Mouse (Mus musculus) layer of hippocampus, postnatal 25 days (tissue): ENCODE measurements at regions not wholly inside any gene's neighbourhood (a gene's known extent, or its start where the extent isn't known, plus 50 kb on each side); places are given as distances from the start of the nearest gene placed in this dataset.
"Not testable (repeated sequence)": the region's sequence is repeated elsewhere in the genome, so short reads cannot be mapped to it uniquely, and the experiment has no call there.

Source experiments
- DNase-seq, 2 experiments: peaks; one replicate each; pipeline ENCODE4 v3.0.0; 2022; ENCODE audit warnings: mixed read lengths in 2 of 2, low spot score in 1 of 2; ENCODE audit errors: extremely low spot score in 1 of 2

DNA sequence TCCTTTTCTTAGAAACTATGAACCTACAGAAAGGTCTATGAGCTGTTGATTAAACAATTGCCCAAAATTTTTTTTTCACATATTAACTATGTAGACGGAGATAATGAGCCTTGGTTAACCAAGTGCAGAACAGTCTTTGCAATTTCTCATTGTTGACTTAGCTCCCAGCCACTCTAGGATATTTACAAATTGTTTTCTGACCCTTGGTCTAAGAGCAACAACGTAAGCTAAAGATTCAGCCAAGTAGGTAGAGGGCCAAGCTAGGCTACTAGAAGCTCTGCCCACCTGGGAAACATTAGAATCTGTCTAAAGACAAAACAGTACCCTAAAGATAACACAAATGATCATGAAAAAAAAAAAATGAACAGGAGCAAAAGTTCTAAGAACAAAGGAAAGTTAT, 67.5 kb upstream of the Map9 start:
- DNase-seq = no peak

DNA sequence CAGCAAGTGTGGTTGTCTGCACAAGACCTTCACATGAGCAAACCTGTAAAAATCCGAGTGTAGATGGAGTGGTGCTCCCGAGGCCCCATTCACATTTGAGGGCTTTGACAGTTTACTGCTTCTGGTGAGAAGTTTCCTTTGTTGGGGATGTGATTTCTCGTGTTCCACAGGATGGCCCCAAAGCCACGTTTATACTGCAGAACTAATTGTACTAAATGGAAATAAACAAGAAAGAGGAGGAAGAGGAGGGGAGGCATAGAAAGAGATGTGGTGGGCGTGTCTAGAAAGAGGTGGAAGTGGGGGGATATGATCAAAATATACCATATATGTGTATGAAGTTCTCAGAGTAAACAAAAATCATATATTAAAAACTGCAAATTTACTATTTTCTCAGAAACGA, 68.8 kb upstream of the Map9 start:
- no peak for DNase-seq

DNA sequence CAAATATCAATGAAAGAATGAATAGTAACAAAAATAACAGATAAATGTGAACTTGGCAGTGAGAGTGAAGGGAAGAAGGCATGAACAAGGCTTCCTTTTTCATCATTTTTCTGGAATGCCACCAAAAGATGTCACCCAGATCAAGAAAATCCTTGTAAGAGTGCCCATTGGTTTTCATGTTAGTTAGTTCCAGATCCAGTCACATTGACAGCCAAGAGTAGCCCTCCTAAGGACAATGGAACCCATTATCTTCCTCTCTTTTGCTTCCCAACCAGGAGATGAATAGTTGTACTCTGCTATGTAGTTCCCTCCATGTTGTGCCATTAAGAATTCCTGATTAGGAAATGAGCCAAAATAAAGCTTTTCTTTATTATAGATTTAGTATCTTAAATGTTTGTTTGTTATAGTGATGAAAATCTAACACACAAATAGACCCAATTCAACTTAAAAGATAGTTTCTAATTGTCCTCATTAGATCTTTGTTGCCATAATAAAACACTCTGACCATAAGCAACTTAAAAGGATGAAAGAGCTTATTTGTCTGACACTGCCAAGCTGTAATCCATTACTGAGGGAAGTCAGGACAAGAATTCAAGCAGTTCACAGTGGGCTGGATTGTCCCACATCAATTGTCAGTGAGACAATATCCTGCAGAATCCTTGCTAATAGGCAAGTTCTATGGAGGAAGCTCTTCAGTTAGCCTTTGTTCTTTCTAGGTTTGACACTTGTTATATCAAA, 80.7 kb upstream of the Map9 start:
- DNase-seq = no peak

- no peak for DNase-seq
Measured at GRCm38 (mm10) chr3:82275822-82276203, 82.0 kb upstream of the Map9 start.

- DNase-seq = no peak
Measured at GRCm38 (mm10) chr3:82274945-82275821, 82.7 kb upstream of the Map9 start.

- no peak for DNase-seq
Measured at GRCm38 (mm10) chr3:82274196-82274937, 83.5 kb upstream of the Map9 start.

DNA sequence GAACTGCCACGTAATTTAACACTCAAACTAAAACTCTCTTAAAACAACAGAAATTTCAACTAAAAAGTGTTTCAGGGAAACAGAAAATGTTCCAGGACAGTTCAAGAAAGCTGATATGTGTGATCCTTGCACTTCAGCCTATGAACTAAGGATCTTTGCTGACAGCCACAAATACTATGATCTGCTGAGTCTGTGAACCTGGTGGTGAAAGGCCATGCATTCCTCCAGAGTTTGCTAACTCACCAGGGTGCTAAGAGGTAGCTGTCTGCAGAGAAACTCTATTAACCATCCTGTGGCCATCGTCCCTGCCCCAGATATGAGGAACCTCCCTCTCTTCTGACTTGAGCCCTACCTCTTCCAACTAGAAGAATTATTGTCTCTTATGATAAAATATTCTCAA, 84.3 kb upstream of the Map9 start:
- not testable (repeated sequence) for DNase-seq

DNA sequence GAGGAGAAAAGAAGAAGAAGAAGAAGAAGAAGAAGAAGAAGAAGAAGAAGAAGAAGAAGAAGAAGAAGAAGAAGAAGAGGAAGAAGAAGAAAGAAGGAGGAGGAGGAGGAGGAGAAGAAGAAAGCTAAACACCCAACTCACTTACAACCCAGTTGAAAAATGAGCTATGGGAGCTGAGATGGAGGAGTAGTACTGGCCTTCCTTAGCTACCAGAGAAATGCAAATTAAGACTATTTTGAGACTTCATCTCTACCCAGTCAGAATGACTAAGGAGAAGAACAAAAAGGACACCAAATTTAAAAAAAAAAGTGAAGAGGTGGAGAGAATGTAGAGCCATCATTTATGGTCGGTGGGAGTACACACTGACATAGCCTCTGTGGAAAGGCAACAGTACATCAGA, 85.9 kb upstream of the Map9 start:
- DNase-seq = no peak

- DNase-seq = no peak
Measured at GRCm38 (mm10) chr3:82265941-82266340, 91.9 kb upstream of the Map9 start.

DNA sequence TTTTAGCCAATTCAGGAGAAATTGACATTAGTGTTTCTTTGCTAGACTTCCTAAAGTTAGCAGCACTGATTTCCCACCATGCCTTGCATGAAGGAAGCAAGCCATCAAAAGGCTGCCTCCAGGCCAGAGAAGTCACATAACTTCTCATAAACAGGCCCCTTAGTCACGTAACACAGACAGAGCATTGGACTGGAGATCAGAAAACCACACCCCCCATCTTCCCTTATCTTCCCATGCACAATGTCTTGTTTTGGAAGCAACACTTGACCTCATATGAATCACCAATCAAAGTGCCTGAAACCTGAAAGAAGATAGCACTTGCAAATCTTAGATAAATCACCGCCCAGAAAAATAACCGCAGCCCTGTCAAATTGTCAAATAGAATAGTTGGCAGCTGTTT, 95.9 kb upstream of the Map9 start:
- DNase-seq = no peak

- no peak for DNase-seq
Measured at GRCm38 (mm10) chr3:82259986-82260652, 97.7 kb upstream of the Map9 start.

GRCm38 (mm10) chr3:82250796-82251261, 105.2 kb upstream of the Gucy1a1 start:
- peak; percentile 22 to 47 for DNase-seq

DNA sequence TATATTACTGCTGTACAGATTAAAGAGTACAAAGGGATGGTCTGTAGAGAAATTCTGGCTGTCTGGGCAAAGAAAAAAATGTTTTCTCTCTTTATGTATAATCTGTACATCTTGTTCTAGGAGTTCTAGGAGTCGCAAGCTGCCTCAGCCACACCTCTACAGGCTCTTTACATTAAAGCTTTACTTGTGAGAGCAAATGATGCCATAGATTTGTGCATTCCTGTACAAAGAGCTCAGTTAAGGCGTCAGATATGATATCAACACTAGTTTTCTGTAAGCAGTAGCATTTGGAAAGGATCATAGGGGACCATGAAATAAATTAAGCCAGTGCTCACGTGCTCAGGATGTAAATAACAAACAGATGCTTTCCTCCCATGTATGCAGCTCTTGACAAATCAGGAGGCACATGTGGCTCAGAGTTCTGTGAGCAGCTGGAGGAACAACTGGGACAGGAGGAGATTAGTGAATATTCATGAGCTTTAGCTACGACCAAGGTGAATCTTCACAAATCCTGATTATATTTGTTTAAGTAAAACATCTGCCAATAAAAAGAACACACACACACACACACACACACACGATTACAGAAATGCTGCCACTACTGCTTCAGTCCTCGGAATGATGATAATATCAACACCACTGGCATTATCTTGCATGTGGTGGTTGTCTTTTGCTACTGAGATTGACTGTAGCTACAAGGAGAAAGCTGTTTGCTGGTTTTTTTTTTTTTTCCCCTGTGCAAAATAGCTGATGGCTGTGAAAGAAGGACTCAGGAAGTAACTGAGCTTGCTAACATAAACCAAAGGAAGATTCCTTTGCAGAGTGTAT, 104.6 kb upstream of the Gucy1a1 start:
- peak in 1 of 2 experiments; percentile 5 for DNase-seq

DNA sequence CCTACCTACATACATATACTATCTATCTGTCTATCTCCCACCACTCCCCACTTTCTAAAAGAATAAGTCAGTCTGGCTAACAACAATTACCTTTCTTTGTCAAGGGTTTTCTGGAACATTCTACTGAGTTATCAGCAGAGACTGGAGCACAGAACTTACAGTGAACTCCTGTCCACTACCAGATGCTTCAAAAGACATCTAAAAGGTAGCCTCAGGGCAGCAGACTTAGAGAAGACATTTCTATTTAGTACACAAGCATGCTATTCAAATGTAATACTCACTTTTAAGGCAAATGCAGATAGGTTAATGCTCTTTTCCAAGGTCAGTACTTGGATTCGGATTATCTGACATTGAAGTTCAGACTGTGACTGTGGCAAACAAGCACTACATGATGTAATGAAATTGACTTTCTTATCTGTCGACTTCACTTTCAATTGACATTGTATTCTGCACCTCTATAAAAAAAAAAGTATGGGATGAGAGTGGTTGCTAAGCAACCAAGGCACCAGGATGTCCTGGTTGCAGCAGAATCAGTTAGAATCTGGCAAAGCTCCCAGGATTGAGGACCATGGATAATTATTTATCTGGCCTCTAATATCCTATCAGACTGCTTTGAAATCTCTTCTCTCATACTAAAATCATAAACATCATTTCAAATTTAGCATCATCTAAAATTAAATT, 90.9 kb upstream of the Gucy1a1 start:
- DNase-seq = no peak

GRCm38 (mm10) chr3:82234306-82234705, 88.7 kb upstream of the Gucy1a1 start:
- no peak for DNase-seq

DNA sequence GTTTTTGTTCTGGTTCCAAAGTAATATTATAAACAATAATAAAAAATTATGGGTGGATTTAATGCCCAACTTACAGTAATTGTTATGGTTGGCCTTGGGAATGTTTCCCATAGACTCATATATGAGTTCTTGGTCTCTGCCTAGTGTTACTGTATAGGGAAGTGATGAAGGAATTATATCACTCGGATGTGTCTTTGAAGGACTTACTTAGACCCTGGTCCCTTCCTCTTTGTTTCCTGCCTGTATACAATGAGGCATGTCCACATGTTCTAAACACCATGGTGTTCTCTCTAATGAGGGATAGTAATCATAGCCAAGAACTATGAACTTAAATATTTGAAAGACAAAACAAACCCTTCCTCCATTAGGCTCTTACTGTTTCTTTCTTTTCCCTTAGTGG, 77.8 kb upstream of the Gucy1a1 start:
- DNase-seq = no peak

- no peak for DNase-seq
Measured at GRCm38 (mm10) chr3:82221924-82222323, 76.3 kb upstream of the Gucy1a1 start.

- not testable (repeated sequence) for DNase-seq
Measured at GRCm38 (mm10) chr3:82219192-82219885, 73.8 kb upstream of the Gucy1a1 start.
